Mouse (Mus musculus): ENCODE data around the gene C1qtnf5.

The C1qtnf5 gene

DNA sequence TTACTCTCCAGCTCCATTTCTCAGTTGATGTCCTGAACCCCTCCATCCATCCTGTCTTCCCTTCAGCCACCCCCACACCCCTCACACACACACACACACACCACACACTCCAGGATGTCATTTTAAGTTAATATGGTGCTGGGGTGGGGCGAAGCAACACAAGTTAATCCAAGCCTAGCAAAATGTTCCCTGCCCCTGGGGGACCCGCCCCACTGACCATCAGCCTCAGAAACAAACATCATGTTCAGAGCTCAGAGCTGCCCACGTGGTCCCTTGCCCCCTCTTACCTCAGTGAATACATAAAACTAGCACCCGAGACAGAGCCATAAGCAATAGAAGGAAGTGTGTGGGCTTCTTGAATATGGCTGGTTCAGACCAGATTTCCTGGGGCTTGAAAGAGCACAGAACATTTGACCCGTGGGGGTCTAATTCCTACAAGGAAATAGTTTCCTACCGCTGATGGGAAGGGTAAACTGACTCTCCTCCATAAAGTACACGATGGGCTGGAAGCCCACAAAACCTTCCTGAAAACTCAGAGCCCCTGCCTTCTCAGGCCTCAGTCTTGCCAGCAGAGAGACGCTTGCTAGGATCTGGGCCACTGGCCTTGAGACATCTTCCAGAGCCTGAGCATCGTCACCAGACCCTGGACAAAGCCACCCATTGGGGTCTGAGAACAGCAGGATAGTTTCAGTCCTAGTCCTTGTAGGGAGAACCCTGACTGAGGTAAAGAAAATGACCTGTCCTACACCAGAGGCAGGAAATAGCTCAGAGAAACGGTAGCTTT, 26.9 kb upstream of the C1qtnf5 start:
- DNase-seq (ENCODE audit: low spot score) = peak; percentile 4

DNA sequence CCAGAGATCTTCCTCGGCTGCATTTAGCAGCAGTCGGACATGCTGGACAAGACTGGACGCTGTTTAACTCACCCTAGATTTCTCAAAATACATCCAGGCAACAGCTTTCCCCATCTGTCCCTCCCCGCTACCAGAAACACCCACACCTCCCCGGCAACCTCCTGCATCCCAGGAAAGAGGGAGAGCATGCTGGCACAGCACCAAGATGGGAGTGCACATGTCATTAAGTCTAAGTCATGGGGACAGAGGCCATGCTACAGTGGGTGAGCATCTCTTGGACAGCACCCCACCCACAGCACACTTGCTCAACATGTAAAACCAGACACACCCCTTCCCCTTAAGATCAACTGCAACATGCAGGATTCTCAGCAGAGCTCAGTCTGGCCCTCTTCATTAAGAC, 26.1 kb upstream of the C1qtnf5 start:
- DNase-seq (ENCODE audit: low spot score) = no peak

DNA sequence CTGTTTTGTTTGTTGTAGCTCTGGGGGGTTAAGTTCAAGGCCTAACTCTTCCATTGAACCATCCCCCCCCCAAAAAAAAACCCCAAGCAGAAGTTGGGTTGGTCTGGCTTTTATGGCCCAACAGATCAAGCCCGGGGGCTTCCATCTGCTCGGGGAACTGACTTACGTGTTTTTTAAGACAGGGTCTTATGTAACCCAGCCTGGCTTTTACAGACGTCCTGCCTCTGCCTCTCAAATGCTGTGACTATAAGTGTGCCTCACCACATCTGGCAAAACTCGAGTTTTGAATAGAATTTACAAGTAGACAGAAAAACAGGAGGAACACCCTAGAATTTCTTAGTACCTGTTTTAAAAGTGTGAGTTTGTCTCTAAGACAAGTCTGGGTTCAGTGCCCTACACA, 25.5 kb upstream of the C1qtnf5 start:
- DNase-seq (ENCODE audit: low spot score) = no peak

DNA sequence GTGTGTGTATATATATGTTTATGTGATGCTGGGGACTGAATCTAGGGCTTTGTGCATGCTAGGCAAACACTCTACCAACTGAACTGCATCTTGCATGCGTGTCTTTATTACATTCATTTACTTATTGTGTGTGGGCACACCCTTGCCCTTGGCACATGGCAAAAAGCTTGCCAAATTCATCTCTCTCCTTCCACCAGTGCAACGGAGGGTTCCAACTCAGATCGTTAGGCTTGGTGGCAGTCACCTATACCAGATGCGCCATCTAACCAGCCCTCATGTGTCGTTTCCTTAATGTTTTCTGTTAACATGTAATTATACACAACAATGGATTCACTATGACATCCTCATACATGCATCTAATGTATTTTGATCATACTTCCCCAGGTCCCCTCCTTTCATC, 24.8 kb upstream of the C1qtnf5 start:
- DNase-seq (ENCODE audit: low spot score) = no peak

DNA sequence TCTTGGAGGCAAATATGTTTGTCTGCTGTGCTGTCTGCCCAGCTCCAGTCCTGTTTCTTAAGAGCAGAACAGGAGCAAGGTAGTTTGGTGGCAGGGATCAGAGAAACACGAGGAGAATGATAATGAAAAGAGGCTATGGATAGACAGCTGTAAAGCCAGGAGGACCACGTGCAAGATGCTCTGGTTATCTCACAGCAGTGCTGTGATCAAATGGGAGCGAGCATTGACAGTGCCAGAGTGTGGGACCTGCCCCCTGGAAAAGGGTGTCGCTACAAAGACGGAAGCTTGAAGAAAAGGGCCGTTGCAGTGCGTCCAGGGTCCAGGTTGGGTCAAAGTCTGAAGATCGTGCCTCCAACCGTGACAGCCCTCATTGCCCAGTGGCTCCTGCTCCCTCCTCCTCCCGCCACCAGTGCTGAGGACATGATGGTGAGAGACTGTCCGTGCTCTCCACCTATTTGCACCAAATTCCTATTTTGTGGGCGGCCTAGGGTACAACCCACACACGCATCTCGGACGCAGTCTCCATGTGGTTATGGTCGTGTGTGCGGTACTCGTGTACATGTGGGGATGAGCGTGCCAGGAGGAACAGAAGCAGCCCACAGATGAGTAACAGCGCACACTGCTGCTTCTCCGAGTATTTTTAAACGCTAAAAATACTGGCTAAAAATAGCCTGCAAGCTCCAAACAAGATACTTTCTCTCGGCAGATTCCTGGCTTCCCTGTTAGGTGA, 23.5 kb upstream of the C1qtnf5 start:
- DNase-seq (ENCODE audit: low spot score) = no peak

DNA sequence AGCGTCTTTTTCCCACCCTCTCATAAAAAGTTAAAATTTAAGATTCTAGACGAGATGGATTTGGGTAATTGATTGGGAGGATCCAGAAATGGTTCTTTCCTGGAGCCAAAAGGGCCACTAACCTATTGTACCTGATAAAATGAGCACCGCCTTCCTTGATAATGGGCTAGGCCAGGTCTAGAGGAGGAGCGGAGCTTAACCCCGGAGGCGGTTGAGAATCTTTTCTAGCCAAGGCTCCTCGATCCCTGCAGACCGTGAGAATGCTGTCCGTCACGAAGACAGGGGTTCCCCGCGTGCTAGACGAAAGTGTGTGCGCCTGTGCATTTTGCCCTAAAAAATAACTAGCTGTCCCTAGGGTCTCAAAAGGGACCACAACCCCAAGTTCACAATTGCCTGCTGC, 22.8 kb upstream of the C1qtnf5 start:
- DNase-seq (ENCODE audit: low spot score) = no peak

DNA sequence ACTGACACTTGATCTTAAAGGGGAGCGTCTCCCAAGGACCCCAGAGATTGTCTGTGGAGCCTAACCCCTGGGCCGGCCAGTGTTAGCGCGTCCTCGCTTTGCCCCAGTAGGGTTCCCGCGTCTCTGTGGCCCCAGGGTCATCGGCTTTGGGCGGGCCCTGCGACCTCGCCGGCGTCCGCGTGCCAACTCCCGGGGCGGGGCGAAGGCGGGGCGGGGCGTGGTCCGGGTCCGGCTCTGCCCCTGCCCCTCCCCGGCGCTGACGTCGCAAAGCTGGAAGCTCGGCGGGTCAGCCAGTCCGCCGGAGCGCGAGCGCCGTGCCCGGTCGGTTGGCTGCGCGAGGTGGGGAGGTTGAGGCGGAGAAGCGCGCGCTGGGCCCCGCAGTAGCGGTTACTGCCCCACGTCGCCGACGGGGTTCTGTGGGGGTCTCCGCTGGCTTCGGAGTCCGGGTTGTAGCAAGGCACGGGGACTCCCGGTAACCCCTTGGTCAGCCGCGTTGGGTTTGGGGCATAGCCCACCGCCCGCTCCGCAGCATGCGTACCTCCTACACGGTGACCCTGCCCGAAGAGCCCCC, 22.3 kb upstream of the C1qtnf5 start:
- peak; percentile 88 for DNase-seq (ENCODE audit: low spot score)

DNA sequence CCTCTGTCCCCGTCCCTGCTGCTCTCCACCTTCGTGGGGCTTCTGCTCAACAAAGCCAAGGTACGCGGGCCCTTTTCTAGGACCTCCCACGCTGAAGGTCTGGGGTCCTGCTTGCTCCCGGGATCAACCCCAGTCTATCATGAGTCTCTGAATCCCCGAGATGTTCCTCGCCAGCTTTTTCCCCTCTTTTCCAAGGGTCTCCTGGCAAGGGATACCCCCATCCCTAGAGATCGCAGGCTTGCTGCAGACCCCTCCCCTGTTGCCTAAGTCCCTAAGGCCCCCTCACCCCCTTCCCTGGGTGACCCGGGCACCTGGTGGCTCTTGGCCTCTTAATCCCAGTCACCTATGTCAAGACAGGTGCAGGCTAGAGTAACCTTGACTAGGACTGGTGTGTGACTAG, 21.8 kb upstream of the C1qtnf5 start:
- no peak for DNase-seq (ENCODE audit: low spot score)

DNA sequence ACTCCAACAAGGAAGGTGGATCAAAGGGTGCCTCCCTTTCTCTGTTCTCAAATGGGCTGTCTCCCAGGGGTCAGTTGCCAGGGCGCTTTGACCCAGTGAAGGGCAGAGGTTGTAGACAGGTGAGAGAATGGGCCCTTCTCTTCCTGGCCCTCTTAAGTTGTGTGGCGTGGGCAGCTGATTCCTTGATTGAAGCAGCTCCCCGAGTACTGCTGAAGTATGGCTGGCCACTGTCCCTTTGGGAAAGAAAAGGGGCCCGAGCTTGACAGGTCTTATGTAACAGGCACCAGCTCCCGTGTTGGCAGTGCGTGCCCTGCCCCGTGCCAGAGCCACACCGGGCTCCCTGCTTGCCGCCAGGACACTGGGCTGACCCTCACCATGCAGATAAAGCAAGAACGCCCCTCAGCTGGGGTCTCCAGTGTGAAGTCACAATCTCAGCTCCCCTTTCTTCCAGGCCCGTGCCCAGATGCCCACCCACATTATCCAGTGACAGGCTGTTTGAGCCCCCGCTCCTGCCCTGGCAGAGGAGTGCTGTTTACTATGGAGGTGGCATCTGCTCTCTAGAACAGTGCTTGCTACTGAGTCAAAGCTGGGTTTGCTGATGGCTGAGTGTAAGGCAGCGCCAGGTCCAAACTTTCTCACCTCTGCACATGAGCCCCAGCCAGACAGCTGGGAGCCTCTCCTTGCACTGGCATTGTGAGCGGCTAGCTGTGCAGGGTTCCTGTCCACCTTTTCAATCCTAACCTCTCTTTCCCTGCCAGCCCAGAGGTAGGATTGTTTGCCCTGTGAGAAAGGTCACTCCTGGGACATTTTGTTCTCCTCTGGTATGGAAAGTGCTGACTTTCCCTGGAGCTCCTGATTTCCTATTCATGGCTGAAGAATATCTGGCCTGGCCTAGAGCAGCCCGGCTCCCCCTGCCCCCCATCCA, 21.0 kb upstream of the C1qtnf5 start:
- DNase-seq (ENCODE audit: low spot score) = no peak

DNA sequence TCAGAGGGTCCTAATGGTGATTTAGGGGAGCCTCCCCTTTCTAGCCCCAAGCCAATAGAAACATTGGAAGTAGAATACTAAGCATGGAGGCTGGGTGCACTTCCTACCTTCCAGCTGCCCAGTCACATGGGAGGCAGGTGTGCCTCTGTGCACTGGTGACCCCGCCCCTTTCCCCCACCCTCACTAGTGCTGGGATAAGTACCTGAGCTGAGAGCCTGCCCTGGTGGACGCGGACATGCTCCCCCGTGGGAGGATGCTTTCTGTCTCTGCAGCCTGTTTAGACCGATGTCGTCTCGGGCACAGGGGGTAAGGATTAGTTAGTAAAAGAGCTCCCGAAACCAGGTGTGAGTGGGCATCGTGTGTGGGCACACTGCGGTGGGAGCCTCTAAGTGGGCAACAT, 20.1 kb upstream of the C1qtnf5 start:
- DNase-seq (ENCODE audit: low spot score) = no peak

DNA sequence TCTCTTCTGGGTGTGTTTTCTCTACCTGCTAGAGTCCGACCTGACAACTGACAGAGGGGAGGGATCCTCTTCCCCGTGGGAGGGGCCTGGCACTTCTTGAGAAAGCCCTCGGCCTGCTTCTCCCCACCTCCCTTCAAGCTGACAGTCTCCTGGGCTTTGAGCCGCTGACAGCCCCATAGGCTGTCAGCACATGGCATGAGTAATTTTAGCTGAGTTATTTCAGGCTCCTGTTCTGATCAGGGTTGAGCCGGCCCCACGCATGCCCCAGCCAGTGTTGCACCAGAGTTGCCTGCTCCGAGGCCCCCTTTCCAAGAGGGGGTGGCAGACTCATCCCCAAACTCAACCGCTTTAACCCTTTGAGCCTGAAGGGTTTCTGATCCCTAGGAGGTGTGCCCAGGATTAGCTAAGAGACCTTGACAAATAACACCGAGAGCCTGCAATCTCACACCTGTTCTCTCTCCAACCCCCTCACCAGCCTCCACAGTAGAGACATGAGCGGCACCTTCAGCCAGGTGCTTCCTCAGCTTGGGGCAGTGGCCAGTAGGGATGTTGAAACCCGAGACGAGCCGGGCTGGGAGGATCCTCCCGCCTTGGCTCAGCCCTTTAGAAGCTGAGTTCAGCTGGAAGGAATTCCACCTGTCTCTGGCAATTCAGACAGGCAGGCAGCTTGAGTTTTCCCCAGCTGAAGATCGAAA, 19.1 kb upstream of the C1qtnf5 start:
- no peak for DNase-seq (ENCODE audit: low spot score)

DNA sequence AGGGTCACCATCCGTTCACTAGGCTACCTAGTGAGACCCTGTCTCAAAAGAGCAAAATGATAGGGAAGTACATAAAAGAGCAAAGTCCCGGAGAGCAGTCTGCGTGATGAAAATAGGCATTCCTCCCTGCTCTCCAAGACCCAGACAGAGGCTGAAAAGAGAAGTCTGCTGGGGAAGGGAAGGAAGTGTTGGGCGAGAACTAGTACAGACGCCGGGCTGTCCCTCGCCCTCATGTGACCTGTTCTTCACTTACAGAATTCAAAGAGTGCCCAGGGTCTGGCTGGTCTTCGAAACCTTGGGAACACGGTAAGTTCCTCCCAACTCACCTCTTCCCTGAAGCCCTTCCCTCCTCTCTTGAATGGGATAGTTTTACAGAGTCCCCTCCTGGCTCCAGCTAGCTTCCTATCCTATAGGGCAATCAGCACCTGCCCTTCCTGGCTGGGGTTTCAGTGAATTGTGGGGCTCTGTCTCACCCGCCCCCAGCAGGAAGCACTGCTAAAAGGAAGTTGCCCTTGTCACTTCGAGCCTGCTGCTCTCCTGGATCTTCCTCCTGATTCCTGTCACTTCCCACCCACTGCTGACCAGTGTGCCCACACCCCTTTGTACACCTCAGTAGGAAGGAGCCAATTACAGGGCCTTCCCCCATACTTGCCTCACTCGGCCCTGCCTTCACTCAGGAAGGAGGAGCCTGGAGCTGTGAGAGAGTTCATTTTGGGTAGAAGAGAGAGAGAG, 18.0 kb upstream of the C1qtnf5 start:
- DNase-seq (ENCODE audit: low spot score) = no peak

DNA sequence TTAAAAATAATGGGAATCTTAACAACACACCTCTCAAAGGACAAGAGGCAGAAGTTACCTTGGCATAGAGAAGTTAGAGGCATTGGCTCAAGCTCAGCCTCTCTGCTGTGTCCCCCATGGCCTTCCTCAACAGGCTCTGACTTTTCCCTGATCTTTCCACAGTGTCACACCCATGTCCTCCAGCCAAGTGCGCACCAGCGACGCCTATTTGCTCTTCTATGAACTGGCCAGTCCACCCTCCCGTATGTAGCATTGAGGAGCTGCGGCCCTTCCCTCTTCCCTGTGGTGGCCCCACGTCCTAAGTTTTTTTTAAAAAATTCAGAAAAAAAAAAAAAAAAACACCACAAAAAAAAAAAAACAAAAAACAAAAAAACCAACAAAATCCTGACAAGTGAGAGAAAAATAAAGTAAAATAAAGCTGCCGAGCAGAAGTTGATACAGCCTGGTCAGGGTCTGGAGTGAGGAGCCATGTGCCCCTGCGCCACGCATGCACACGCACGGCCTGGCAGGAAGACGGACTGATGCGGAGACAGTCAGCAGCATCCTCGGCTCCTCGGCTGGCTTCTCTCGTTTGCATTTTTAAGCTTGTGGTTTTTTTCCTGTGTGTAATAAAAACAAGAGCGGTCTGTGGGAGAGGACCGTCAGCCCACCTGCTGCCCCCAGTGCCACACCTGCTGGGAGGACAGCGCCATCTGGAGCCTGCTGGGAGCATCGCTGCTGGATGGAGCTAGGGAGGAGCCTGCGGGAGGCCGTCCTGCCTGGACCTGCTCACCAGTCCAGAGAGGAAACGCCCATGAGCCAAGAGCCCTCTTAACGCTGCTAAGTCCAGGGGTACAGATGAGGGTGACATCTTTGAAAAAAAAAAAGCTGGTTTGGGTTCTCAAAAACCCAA, 13.2 kb upstream of the C1qtnf5 start:
- peak; percentile 71 for DNase-seq (ENCODE audit: low spot score)

DNA sequence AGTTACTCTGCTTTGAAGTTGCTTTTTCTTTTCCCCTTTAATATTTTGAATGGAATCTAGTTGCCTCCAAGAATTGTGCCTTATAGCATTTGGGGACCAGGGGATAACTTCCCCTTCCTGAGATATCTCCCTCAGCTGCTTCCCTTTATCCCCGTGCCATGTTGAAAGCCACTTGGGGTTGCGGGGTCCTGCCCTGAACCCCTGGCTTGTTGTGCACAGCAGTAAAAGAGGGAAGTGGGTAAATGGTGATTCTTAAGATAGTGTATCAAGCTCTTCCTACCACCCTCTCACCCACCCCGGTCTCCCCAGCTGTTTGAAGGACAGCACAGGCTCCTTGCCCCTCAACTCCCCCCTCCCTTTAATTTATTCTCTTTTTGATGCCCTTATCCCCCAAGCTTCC, 12.3 kb upstream of the C1qtnf5 start:
- no peak for DNase-seq (ENCODE audit: low spot score)

DNA sequence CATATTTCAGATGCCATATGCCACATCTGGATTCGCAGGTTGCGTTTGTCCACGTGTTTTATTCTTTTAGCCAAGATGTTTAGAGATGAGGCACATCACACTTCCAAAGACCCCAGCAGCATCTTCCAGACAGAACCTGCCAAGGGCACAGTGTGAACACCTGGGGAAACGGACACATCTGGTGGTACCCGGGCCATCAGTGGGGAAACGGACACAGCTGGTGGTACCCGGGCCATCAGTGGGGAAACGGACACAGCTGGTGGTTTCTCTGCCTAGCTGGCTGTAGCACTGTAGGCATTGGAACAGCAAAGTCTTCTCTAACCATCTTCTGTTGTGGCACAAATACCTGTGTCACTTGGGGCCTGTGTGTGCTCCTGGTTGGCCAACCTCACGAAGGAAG, 11.3 kb upstream of the C1qtnf5 start:
- DNase-seq (ENCODE audit: low spot score) = no peak

DNA sequence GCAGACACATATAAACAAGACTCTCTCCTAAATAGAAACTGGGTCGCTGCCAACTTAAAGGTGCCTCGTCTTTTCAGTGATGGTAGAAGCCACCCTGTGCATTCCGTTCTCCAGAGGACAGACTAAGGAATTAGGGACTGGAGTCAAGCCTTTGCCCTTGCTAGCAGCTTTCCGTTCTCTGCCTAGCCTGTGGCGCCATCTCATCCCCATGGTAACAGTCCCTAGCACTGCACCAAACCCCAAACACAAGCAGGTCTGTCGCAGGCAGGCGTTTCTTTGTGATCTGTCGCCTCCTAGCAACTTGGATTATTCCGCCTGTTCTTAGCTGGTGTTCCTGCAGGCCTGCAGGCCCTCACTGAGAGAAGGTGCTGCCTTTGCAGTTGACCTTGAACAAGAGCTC, 10.5 kb upstream of the C1qtnf5 start:
- DNase-seq (ENCODE audit: low spot score) = no peak

DNA sequence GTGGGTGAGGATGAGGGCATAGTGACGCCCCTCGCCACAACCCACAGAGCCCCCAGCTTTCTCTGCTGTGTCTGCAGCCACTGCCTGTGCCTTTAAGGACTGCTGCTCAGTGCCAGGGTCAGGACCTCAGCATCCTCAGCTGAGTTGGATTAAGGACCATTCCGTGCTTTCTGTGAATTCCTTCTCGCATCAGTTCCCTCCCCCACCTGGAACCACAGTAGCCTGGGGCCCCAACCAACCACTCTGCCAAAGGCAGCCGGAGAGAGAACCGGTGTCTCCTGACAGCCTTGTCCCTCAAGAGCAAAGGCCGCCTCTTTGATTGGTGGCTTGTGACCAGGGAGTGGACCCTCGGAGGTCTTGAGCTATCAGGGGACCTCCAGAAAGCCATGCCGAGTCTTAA, 5.6 kb upstream of the C1qtnf5 start, which contains the start of gene Mfrp:
Mfrp (plus strand) TSS at position 240 of the 400 bp plus-strand sequence.
- DNase-seq (ENCODE audit: low spot score) = no peak

DNA sequence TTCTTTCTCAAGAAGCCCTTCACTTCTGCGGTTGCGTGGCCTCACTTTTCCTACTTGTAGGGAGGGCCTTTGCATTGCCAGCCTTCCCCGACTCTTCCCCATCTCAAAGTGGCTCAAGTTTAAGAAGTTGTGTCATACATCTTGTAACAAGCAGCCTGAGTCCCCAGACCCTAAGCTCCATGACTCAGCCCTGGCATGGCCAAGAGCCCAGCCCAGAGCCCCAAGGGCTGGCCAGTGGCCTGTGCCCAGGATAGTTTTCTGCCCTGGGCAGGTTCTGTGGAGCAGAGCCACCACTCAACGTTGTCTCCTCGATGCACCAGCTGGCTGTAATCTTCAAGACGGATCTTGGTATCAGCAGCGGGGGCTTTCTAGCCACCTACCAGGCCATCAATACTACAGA, 2.2 kb upstream of the C1qtnf5 start:
- no peak for DNase-seq (ENCODE audit: low spot score)

DNA sequence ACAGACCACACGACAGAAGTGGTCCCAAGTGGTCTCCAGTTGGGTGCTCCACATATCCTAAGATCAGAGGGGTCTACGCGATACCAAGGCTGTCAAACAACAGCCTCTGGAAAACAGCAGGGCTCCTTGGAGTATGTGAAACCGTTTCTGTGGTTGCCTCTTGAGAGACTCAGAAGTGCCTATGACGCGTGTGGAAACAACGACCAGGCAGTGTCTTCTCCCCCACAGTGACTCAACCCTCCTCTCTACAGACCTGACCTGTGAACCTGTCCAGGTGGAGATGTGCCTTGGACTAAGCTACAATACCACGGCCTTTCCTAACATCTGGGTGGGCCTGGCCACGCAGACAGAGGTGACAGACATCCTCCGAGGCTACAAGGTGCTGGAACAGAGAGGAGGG, 1.3 kb upstream of the C1qtnf5 start:
- no peak for DNase-seq (ENCODE audit: low spot score)

DNA sequence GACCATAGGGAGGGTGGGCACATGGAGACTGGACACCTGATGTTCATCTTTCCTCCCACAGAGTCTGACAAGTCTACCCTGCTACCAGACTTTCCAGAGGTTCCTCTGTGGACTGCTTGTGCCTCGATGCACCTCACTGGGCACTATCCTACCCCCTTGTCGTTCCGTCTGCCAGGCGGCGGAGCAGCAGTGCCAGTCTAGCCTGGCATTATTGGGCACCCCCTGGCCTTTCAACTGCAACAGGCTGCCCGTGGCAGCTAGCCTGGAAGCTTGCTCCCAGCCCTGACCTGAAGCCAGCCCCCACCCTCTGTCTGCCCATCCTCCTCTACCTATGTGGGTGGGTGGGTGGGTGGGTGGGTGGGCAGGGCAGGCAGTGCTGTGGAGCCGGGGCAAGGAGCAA, 863 bp upstream of the C1qtnf5 start:
- DNase-seq (ENCODE audit: low spot score) = no peak

Data from left cerebral cortex, adult 11 months (tissue).